Mouse (Mus musculus) C2C12 (cell line): Measurements from ENCODE around the gene Col18a1.

ENCODE experiments used
- CEBPB ChIP-seq: IDR thresholded peaks from one replicate; pipeline ENCODE4 v1.6.1; 2011; ENCODE audit warnings: low read depth, mild to moderate bottlenecking, control low read depth, moderate library complexity
- CTCF ChIP-seq: IDR thresholded peaks from one replicate; pipeline ENCODE4 v1.5.1; 2011; ENCODE audit not compliant: control insufficient read depth, insufficient read depth, insufficient read length

DNA sequence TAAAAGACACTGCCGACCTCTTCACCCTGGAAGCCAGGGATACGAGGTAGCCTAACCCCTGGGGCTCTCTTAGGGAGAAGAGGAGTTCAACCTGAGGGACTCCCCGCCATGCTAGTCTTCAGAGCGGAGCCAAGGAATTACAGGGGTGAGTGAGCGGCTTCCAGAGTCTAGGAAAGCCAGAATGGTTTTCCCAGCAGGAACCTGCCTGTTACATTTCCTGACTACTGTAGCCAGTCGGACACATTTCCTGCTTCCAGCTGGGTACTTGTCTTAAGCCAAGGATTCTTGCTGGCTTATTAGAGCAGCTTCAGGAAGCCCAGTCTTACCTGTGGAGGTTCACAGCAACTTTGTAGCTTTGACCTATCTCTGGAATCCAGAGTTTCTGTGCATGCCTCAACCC is 34.8 kb downstream of the Col18a1 start:
- TF ChIP-seq CEBPB, result no peak
- no peak for TF ChIP-seq CTCF
